Mouse (Mus musculus): ENCODE results near the gene Klhdc1. TPM values are rescaled to one million over a fixed set of nuclear protein-coding genes. Genes with fewer than 3 reads are reported as not detected.

Klhdc1 gene
- 10 to 100 TPM in 1 of 4 experiments, 1 to 10 TPM in 3; 5.8 to 10.7 (median 8.9) TPM for total RNA-seq (2022)

DNA sequence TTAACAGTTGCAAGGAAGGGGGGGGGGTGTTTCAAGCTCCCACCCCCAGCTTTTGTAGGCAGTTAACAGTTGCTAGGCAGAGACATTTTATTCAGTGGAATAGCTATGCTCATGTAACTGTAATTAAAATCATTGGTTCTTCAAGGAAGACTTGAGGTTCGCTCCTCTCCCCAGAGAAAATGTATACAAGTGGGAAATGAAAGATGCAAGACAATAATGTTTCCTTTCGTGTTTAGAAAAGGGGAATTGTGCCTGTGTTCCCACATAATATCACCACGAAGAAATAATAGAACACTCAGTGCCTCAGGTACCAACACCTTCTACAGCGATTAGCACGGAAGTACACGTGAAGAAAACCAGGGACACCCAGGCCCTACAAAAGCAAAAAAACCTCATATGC is at the start of gene Klhdc1:
Gene Klhdc1, plus strand, starts transcription at position 301 of the 400 bp plus-strand sequence.
- DNase-seq = no peak

DNA sequence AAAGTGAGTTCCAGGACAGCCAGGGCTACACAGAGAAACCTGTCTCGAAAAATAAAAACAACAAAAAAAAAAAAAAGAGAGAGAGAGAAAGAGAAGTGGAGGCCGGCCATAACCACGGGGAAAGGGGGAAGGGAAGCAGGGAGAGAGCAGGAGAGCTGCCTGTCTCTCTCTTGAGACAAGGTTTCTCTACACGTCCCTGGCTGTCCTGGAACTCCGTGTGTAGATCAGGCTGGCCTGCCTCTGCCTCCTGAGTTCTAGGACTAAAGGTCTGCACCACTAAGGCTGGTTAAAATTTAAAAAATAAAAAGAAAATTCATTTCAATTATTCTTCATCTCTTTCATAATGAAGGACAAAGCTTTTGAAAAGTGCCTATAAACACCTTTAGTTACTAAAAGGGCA is 49.6 kb upstream of the Klhdc1 start:
- no peak for DNase-seq

DNA sequence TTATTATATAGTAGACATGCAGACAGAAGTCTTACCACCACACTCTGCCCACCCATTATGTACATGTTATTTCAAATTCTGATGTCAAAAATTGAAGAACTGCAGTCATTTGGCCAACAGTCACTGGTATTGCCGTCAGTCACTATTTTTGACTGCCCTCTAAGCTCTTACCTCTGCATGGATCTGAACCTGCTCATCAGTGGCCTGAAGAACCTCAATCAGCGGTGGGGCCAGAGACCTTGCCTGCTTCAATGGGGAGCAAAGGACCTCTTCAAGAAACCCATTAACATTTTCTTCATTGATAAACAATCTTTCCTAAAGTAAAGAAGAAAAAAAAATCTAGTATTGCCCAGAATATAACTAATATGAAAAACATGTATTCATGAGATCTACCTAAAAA is 48.3 kb upstream of the Klhdc1 start:
- no peak for DNase-seq

DNA sequence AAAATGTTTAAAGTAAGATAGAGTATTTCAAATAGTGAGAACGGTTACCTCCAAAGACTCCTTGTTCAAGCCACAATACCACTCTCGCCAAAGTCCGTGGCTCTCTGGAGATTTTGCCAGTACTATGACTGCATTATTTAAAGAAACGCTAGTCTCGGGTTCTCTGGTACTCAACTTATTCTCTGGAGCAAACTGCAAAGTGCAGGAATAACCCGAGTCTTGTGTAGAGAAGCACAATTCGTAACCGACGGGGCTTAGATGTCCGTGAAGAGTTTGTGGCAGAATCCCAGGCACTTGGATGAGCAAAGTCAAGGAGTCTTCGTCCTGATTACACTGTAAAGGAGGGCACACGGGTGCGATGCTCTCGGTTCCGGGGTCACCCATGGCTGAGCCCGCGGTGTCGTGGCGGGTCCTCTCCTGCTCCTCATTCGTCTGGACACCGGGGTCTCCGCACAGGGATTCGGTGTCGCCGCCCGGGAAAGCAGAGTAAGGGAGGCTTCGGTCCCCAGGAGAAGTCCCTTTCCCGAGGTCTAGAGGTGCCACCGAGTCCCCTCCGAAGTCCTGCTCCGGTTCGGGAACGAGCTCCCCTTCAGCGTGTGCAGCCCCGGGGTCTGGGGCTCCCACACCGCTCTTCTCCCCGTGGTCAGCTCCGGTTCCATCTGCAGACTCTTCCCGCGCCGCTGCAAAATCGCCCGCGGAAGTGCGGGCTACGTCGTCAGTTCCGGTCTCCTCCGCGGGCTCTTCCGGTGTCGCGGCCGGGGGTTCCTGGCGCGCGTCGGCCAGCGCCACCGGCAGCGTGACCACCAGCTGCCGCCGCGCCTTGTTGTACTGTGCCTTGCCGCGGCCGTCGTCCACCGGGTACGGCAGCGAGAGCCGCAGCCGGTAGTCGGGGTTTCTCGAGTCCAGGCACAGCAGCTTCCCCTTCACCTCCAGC is 44.3 kb upstream of the Klhdc1 start, which contains the start of gene Gm49383:
Gene Gm49383, minus strand, starts transcription at position 661 of the 934 bp plus-strand sequence.
- peak; percentile 59 for DNase-seq

DNA sequence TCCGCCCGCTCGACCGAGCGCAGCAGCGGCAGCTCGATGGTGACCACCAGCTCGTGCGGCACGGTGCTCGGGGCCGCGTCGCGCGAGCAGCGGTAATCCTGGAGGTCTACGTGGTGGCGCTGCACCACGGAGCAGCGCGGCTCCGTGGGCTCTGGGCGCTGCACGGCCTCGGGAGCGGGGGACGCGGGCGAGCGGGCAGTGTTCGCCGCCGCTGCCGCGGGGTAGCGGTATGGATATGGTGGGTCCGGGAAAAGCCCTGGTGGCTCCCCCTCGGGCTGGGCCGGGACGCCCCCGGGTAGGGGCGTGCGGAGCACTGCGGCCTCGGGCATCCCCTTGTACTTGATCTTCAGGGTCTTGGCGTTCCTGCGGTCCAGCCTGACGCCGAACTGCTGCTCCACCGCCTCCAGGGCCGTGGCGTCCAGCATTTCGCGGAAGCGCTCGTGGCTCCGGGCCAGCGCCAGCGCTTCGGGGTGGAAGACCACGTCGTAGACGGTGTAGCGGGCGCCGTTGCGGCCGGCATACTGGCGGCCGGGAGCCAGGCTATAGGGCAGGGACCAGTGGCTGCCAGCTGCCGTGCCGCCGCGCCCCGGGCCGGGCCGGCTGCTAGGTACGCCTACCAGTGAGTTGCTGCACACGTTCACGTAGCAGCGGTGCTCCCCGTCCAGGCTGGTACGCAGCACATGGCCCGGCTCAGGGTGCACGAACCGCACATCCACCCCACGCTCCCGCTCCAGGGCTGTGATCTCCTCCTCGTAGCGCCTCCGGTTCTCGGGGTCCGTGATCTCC is 43.4 kb upstream of the Klhdc1 start:
- peak; percentile 32 for DNase-seq

DNA sequence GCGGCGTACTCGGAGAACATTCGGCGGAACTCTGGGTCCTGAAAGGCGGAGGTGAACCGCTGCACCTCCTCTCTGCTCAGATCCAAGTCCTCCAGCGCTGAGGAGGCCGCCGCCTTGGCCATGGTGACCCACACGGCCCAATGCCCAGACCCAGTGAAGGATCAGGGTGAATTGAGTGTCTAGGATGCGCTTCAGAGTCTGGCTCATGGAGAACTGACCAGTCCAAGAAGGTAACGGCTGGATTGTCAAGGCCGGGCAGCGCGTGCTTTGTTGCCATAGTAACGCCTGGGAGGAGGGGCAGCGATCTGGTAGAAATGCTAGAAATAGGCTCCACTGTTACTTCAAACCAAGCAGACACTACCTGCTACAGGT is 42.8 kb upstream of the Klhdc1 start, which contains the start of gene Dnaaf2:
Gene Dnaaf2, minus strand, starts transcription at position 266 of the 372 bp plus-strand sequence.
- peak; percentile 75 for DNase-seq

DNA sequence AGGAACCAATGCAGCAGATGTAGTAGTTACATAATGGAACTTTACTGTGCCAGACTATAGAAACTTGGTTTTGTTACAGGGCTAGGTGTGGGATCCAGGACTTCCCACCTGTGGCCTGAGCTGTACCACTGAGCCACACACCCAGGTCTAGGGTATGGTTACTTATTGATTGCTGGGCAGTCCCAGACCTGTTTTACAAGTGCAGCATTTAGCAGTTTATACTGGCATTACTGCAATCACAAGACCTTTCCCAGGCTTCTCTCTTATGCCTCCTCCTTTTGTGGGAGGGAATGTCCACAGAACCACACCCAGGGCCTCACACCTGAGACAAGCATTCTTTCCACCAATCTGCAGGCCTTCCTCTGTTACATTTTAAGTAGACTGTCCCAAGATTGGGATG is 42.0 kb upstream of the Klhdc1 start:
- no peak for DNase-seq

DNA sequence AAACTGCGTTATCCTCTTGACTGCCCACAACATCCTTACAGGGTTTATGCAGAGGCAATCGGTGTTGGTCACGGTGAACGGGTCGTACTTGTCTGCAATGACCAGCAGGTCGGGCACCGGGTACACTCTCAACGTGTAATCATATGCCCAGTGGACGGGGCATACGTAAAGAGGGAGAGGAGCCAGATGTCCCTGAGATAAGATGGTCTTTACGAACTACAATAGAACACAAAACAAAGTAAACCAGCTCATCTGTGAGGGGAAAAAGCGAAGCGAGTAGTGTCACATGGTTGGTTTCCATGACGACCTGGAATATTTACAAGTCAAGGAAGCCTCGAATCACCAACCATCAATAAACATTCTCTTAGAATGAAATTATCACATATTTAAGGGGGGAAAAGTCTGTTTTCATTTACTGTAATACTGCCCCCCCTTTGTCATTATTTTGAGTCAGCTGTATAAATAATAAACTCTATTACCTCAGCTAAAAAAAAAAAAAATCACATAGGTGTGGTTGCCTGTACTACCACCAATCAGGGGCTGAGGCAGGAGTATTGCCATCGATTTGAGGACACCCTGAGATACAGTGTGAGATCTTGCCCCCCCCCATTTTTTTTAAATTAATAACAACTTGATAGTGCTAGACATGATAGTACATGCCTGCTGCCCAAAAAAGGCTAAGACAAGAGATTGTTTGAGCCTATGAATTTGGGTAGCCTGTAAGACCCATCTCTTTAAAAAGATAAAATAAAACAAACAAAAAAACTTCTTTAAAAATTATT is 36.7 kb upstream of the Klhdc1 start, which contains the start of gene Gm49384:
Gene Gm49384, minus strand, starts transcription at position 216 of the 782 bp plus-strand sequence.
- no peak for DNase-seq

DNA sequence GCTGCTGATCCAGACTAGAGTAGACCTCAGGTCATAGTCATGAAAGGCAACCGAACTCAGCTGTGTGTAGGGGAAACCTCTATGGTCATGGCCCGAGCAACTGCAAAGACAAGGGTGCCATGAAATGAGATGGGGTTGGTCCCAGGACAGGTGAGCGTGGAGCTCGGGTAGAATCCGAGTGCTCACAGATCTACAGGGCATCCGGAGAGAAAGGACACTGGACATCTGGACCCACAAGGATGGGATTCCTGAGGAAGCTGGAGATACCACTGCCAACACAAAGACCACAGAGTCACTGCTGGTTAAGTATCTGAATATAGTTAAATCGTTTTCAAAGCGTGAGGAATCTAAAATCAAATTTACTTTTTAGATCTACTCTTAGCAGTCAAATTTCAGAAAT is 33.6 kb upstream of the Klhdc1 start:
- DNase-seq = no peak

DNA sequence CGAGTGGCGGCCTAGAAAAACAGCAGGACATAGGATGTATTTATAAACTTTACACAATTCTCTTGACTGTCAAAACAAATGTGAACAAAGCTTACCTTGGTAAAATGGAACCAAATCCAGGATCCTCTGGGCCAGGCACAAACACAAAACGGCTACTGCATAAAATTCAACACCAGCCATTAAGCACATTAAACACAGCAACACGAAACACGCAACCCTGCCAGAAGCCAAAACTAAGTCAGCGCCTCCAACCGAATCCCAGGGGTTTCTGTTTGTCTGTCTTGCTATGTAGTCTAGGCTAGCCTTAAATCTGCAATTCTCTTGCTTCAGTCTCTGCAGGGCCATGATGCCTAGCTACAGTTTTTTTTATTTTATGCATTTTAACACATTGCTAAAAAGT is 33.0 kb upstream of the Klhdc1 start:
- DNase-seq = no peak

DNA sequence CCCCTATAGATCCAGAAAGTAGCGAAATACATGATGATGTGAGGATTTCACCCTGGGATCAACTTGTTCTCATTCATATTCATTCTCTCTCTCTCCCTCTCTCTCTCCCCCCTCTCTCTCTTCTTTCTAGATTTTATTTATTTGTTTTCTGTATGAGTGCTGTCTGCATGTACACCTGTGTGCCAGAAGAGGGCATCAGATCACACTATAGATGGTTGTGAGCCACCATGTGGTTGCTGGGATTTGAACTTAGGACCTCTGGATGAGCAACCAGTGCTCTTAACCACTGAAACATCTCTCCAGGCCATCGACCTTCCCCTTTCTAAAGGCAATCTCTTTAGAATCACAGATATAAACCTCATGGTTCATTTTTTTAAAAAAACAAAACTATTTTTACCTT is 32.5 kb upstream of the Klhdc1 start:
- DNase-seq = no peak

DNA sequence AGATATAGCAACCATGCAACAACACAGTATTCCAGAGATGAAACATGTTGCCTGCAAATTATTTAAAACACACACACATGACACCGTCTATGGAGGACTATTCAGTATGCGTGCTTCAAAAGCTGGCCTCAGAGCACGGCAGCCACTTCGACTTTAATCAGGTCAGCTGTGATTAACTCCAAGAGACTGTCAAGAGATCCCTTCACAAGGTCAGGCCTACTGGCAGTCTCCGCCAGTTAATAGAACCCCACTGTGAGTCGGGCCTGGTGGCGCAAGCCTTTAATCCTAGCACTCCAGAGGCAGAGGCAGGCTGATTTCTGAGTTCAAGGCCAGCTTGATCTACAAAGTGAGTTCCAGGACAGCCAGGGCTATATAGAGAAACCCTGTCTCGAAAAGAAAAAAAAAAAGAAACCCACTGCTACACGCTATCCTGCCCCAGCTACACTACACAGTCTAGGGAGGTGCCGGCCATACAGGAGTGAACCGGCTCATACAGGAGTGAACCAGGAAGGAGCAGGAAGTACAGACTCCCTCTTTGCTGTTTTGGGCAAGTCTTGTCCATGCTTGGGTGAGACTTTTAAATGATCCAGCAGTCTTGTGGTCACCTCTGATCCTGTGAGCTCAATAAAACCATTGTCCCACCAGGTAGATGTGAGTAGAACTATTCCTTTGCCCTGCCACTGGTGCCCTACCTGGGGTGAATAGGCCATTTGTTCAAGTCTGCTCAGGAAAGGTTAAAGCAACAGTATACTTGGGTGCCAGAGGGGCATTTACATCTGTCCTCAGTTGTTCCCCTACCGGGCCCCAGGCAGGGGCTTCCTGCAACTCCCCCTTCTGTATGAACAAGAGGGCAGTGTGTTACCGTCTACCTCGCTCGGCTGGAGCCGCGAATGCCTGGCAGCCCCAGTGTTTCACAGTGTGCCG is 30.7 kb upstream of the Klhdc1 start:
- DNase-seq = no peak

DNA sequence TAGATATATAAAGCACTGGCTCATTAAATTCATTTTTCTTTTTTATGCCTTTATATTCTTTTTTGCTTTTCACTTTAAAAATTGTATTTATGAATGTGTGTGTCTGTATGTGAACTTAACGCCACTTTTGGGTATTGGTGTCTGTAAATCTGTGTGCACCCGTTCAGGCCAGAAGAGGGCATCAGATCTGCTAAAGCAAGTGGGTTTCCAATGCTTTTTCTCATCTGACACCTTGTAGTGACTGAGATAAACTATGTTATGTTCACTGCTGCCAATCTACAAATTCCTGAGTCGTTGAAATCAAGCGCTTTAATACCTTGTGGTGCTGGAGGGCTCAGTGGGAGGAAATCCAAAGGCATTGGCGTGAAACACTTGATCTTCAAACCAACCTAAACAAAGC is 29.9 kb upstream of the Klhdc1 start:
- no peak for DNase-seq

DNA sequence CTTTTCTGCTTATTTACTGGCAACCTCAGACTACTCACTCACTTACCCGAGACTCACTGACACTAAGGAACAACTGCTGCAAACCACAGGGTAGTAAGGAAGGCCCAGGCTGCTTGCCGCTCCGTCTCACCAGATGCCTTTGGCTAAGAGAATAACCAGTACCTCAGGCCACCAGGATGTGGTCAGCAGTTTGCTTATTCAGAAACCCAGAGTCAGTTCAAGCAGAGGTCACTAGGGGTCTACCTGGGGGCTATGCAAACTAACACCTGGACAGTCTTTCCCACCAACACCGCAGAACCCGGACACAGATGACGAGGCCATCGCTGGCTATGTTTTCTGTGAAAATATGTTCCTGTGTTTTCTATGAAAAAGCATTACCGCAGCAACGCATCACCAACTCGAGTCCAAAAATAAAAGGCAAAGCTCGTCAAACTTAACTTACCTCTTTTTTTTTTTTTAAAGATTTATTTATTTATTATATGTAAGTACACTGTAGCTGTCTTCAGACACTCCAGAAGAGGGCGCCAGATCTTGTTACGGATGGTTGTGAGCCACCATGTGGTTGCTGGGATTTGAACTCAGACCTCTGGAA is 27.7 kb upstream of the Klhdc1 start:
- no peak for DNase-seq

DNA sequence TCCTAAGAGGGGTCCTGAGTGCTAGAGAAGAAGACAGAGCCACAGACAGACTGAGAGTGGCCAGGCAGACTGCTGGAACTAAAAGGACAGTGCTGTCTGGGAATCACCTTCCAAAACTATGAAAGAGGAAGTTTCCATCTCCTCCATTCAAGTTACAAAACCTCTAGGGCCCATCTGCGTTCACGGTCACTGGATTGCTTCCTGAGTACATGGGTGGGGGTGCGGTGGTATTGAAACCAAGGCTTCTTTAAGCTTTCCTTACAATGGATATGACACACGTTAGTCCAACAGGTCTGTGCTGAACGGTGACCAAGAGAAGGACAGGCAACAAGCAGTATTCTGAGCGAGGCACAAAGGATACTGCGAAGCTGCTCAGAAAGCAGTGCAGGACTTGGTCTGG is 26.6 kb upstream of the Klhdc1 start:
- no peak for DNase-seq

DNA sequence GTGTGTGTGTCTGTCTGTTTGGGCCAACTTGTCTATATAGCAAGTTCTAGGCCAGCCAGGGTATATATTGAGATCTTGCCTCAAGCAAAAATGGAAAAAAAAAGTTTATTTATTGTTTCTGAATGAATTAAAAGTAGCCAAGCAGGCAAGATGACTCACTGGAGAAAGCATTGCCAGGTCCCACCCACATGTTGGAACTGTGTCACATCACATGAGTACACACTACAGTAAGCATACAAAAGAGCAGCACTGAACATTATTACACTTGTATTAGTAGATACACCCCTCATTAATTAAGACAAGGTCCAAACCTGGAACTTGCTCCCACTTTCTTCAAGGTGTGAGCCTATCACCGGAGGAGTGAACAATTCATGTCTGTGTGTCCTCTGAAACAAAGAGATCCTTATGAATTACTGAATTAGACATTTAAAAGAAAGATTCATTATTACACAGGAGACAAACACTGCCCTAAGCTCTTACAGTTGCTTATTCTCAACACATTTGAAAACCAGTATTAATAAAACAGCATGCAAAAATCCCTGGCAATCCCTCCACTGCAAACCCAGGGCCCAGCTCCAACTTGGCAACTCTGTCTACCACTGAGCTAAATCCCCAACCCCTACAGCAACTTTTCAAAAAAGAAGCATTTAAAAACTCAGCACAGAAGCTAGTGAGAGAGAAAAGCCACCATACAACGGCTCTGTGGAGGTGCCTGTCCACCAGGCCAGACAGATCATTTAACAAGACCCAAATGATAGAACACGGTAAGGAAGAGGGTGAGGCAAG is 25.8 kb upstream of the Klhdc1 start:
- peak; percentile 34 for DNase-seq

DNA sequence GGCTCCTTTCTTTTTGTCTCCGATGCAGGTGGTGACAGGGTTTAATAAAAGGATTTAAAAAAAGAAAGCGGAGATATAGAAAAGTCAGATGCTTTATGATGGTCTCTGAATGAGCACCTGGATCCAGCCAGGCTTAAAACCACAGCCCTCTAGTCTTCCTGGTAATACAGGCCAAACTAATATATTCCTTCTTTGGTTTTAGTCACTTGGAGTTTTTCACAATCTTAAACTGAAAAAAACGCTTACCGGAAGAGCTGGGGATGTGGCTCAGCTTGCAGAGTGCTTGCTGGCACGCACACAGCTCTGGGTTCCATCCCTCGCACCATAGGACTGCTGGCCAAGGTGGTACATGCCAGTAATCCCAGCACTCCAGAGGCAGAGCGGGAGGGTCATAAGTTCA is 24.4 kb upstream of the Klhdc1 start:
- DNase-seq = no peak

DNA sequence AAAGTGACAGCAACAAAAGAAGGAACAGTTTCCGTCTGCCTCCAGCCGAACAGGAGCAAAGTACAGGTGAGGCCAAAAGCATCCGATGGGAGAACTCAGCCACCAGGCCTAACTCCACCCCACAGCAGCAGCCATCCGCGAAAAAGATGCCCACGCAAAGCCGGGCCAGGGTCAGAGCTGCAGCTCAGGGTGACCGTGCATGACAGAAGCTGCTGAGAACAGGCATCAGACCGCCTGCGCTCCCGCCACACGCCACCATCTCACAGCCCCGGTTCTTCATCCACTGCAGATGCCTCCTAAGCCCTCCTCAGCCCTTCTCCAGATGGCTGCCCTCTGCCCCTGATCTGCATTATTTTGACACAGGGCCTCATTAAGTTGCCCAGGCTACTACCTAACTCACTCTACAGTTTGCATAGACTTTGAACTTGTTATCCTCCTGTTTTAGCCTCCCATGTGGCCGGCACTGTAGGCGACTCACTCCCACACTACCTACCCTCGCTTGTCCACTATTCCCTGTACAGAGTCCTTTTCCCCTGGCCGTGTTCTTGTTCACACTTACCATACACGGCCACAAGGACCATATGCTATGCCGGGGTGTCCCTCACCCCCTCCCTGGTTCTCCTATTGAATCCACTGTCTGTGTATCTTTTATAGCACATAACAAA is 20.2 kb upstream of the Klhdc1 start:
- no peak for DNase-seq

DNA sequence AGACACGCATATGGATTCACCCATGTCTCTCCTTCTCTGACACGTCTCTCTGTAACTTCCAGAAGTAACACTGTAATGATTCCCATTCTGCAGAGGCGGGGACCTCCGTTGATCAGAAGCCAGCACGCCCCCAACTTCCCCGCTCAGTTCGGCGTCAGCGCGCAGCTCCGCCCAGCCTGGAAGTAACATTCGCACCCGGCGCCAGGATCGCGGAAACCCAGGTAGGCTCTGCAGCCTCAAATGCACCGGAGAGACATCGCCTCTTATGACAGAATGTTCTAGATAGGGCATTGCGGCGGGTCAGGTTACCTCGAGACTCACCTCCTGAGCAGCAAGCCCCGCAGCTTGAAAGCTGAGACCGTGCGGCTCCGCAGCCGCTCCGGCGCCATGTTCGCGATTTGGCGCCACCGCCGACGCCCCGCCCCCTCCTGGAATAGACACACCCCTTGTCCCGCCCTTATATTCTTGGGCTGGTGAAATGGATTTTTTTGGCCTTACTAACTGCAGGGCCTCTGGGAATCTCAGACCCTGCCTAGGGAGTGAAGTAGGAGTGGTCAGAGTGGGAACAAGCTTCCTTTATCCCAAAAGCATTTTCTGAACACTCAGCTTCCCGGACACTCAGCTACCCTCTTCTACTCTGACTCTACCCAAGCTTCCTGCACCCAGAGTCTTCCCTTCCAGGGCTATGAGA is 13.1 kb upstream of the Klhdc1 start, which contains the start of gene Pole2:
Gene Pole2, minus strand, starts transcription at position 420 of the 691 bp plus-strand sequence.
- peak; percentile 69 for DNase-seq

All from adrenal gland, adult 8-10 months (tissue).